Mouse (Mus musculus) MEL (cell line): ENCODE measurements around the gene Olfr373. TPM values are rescaled to one million over a fixed set of nuclear protein-coding genes. Genes with fewer than 3 reads are reported as not detected.
A peak's percentile ranks its signal among the peaks of the same experiment; 100 is the strongest.

Source experiments
- DNase-seq: peaks from one replicate; pipeline ENCODE4 v3.0.0; 2011; ENCODE audit warnings: low read depth, low spot score
- H3K27ac ChIP-seq: 2 replicates; pipeline ENCODE4 v1.5.1; 2012; ENCODE audit warnings: low read depth, mild to moderate bottlenecking, control low read depth, low read length, moderate library complexity; ENCODE audit not compliant: control insufficient read depth
- H3K27me3 ChIP-seq, 2 experiments: fragments of 150-350 bp in 1 of 2; sonication (generic) in 1 of 2; 2 replicates each; pipeline ENCODE4 v1.6.1; 2012; ENCODE audit warnings: low read length in 2 of 2, mild to moderate bottlenecking in 2 of 2, improper control_type of control experiment in 1 of 2, moderate library complexity in 1 of 2; ENCODE audit not compliant: insufficient read depth in 2 of 2, control insufficient read depth in 1 of 2
- H3K36me3 ChIP-seq, 2 experiments: 2 replicates each; pipeline ENCODE4 v1.6.1; 2012 to 2014; ENCODE audit warnings: low read length in 2 of 2, improper control_type of control experiment in 1 of 2, inconsistent platforms in 1 of 2, mild to moderate bottlenecking in 1 of 2; ENCODE audit not compliant: insufficient read depth in 2 of 2, control insufficient read depth in 1 of 2
- H3K4me1 ChIP-seq, 2 experiments: fragments of 150-350 bp in 1 of 2; sonication (generic) in 1 of 2; 2 replicates each; pipeline ENCODE4 v1.6.1; 2012; ENCODE audit warnings: low read length in 2 of 2, improper control_type of control experiment in 1 of 2, mild to moderate bottlenecking in 1 of 2; ENCODE audit not compliant: insufficient read depth in 2 of 2, control insufficient read depth in 1 of 2
- H3K4me3 ChIP-seq, 2 experiments: fragments of 150-350 bp in 1 of 2; sonication (generic) in 1 of 2; 2 replicates each; pipeline ENCODE4 v1.5.1; 2012; ENCODE audit warnings: low read depth in 2 of 2, low read length in 2 of 2, mild to moderate bottlenecking in 2 of 2, moderate library complexity in 2 of 2, control low read depth in 1 of 2, improper control_type of control experiment in 1 of 2; ENCODE audit not compliant: control insufficient read depth in 1 of 2, insufficient read depth in 1 of 2
- H3K79me2 ChIP-seq: 2 replicates; pipeline ENCODE4 v1.6.1; 2012; ENCODE audit warnings: mild to moderate bottlenecking, low read length, moderate library complexity; ENCODE audit not compliant: control insufficient read depth, poor library complexity, insufficient read depth
- H3K9ac ChIP-seq: 2 replicates; pipeline ENCODE4 v1.6.1; 2012; ENCODE audit warnings: low read depth, mild to moderate bottlenecking, control low read depth, low read length, moderate library complexity; ENCODE audit not compliant: control insufficient read depth, poor library complexity, severe bottlenecking
- H3K9me3 ChIP-seq: fragments of 150-350 bp; sonication (generic); replicated peaks from 2 replicates; pipeline ENCODE4 v1.6.1; 2012; ENCODE audit warnings: mild to moderate bottlenecking, low read length, improper control_type of control experiment, moderate library complexity; ENCODE audit not compliant: insufficient read depth
- BHLHE40 ChIP-seq: IDR thresholded peaks from 2 replicates; pipeline ENCODE4 v1.6.1; 2012; ENCODE audit warnings: low read depth, mild to moderate bottlenecking, inconsistent platforms, low read length, improper control_type of control experiment, borderline replicate concordance
- CHD1 ChIP-seq: IDR thresholded peaks from 2 replicates; pipeline ENCODE4 v1.6.1; 2012; ENCODE audit warnings: low read depth, mild to moderate bottlenecking, inconsistent platforms, low read length, improper control_type of control experiment
- CTCF ChIP-seq, 3 experiments: IDR thresholded peaks in 2 of 3; conservative IDR thresholded peaks in 1 of 3; 2 replicates each; pipeline ENCODE4 v1.5.1; 2011 to 2012; ENCODE audit warnings: low read length in 3 of 3, low read depth in 2 of 3, mild to moderate bottlenecking in 2 of 3, improper control_type of control experiment in 1 of 3, inconsistent platforms in 1 of 3, mixed read lengths in 1 of 3, moderate library complexity in 1 of 3; ENCODE audit not compliant: control insufficient read depth in 1 of 3, insufficient read depth in 1 of 3, poor library complexity in 1 of 3, severe bottlenecking in 1 of 3
- EP300 ChIP-seq, 2 experiments: IDR thresholded peaks; 2 replicates each; pipeline ENCODE4 v1.6.1; 2011; ENCODE audit warnings: improper control_type of control experiment in 2 of 2, low read length in 2 of 2, low read depth in 1 of 2, mild to moderate bottlenecking in 1 of 2
- ETS1 ChIP-seq: IDR thresholded peaks from 2 replicates; pipeline ENCODE4 v1.6.1; 2012; ENCODE audit warnings: low read depth, mild to moderate bottlenecking, inconsistent platforms, low read length, improper control_type of control experiment, moderate library complexity
- GATA1 ChIP-seq: IDR thresholded peaks from 2 replicates; pipeline ENCODE4 v1.6.1; 2011; ENCODE audit warnings: low read depth, low read length, improper control_type of control experiment
- MAFK ChIP-seq: IDR thresholded peaks from 2 replicates; pipeline ENCODE4 v1.6.1; 2011; ENCODE audit warnings: low read depth, mild to moderate bottlenecking, low read length, improper control_type of control experiment, borderline replicate concordance
- MAX ChIP-seq: IDR thresholded peaks from 2 replicates; pipeline ENCODE4 v1.6.1; 2011; ENCODE audit warnings: low read length, improper control_type of control experiment
- MAZ ChIP-seq: IDR thresholded peaks from 2 replicates; pipeline ENCODE4 v1.6.1; 2012; ENCODE audit warnings: low read depth, mild to moderate bottlenecking, inconsistent platforms, low read length, improper control_type of control experiment
- NELFE ChIP-seq: IDR thresholded peaks from 2 replicates; pipeline ENCODE4 v1.6.1; 2011; ENCODE audit warnings: low read depth, low read length, improper control_type of control experiment
- RAD21 ChIP-seq: IDR thresholded peaks from 2 replicates; pipeline ENCODE4 v1.6.1; 2011; ENCODE audit warnings: mild to moderate bottlenecking, low read depth, low read length, improper control_type of control experiment
- RCOR1 ChIP-seq: IDR thresholded peaks from 2 replicates; pipeline ENCODE4 v1.6.1; 2012; ENCODE audit warnings: low read depth, mild to moderate bottlenecking, inconsistent platforms, low read length, improper control_type of control experiment
- SMC3 ChIP-seq: IDR thresholded peaks from 2 replicates; pipeline ENCODE4 v1.6.1; 2011; ENCODE audit warnings: low read depth, low read length, improper control_type of control experiment
- TBP ChIP-seq: IDR thresholded peaks from 2 replicates; pipeline ENCODE4 v1.8.0; 2011; ENCODE audit warnings: low read depth, low read length, improper control_type of control experiment
- TCF12 ChIP-seq: IDR thresholded peaks from 2 replicates; pipeline ENCODE4 v1.6.1; 2014; ENCODE audit warnings: low read depth, mild to moderate bottlenecking, inconsistent platforms, low read length, improper control_type of control experiment, moderate library complexity
- UBTF ChIP-seq: IDR thresholded peaks from 2 replicates; pipeline ENCODE4 v1.6.1; 2012; ENCODE audit warnings: low read depth, mild to moderate bottlenecking, inconsistent platforms, low read length, improper control_type of control experiment, moderate library complexity, borderline replicate concordance; ENCODE audit not compliant: insufficient read depth
- USF2 ChIP-seq, 2 experiments: IDR thresholded peaks; 2 replicates each; pipeline ENCODE4 v1.6.1; 2011 to 2012; ENCODE audit warnings: improper control_type of control experiment in 2 of 2, low read length in 2 of 2, borderline replicate concordance in 1 of 2, inconsistent platforms in 1 of 2, low read depth in 1 of 2, mild to moderate bottlenecking in 1 of 2; ENCODE audit not compliant: insufficient read depth in 1 of 2
- ZC3H11A ChIP-seq: IDR thresholded peaks from 2 replicates; pipeline ENCODE4 v1.6.1; 2012; ENCODE audit warnings: low read depth, mild to moderate bottlenecking, inconsistent platforms, low read length, improper control_type of control experiment
- ZMIZ1 ChIP-seq: IDR thresholded peaks from 2 replicates; pipeline ENCODE4 v1.6.1; 2012; ENCODE audit warnings: low read depth, mild to moderate bottlenecking, inconsistent platforms, low read length, improper control_type of control experiment, moderate library complexity
- polyA plus RNA-seq, 2 experiments: library from polyadenylated mRNA; stranded (reverse) in 1 of 2; unstranded in 1 of 2; fragments of >175 nt in 1 of 2; fragments of >200 nt in 1 of 2; gene quantifications; 2 replicates each; pipeline versions ENCODE4 v1.2.1 to v1.2.4; 2012; ENCODE audit warnings: low replicate concordance in 2 of 2, low read depth in 1 of 2; ENCODE audit not compliant: insufficient read length in 2 of 2, insufficient read depth in 1 of 2, missing spikeins in 1 of 2
- total RNA-seq: library from RNA; depleted of rRNA; stranded (reverse); fragments of 300-350 nt; gene quantifications from 2 replicates; pipeline ENCODE4 v1.2.3, GENCODE M21; 2012

Olfr373 gene
- total and polyA plus RNA-seq, 3 experiments, result 0.04 to 1.0 TPM; not detected in 1

DNA sequence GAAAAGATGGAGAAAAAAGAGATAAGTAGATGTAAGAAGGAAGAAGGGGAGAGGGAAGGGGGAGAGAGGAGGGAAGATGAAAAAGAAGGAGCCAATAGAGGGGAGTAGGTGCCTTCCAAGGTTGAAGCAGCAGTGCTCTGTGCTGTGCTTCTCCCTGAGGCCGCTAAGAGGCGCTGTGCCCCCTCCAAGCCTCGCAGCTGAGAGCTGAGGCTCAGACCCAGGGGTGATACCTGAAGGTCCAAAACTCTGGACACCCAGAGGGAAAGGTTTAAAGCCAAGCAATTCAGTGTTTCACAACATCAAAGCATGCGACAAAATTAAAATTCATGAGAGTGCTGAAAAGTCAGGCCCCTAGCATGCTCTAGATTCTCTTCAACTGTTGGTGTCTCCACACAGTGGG lies 22.2 kb downstream of the Olfr373 start:
- H3K9ac ChIP-seq, result no peak overlapping the region
- TF ChIP-seq RCOR1, result no peak
- no peak for TF ChIP-seq UBTF
- peak; percentile 32 for TF ChIP-seq RAD21
- 0 out of 2 replicates have a peak, but pooled peaks have one; percentile 14 for TF ChIP-seq ZC3H11A
- TF ChIP-seq CTCF (IDR thresholded peaks at IDR 0.05 in 2 of 3, conservative IDR thresholded peaks at IDR 0.05 in 1 of 3; ENCODE audit: control insufficient read depth in 1 of 3, insufficient read depth in 1 of 3, low read depth in 2 of 3, low read length in 3 of 3, poor library complexity in 1 of 3, severe bottlenecking in 1 of 3), result peak; percentile 38 to 53 (median 39)
- TF ChIP-seq SMC3, result no peak; the same call in 1 of the 2 replicates
- peaks cover 0 to 1% of the 10 kb centered on the region in 2 experiments; a peak in 1 of 4 replicates for H3K27me3 ChIP-seq
- DNase-seq, result no peak
- no peak overlapping the region for H3K4me3 ChIP-seq
- H3K79me2 ChIP-seq, result no peaks in the 10 kb centered on the region
- H3K9me3 ChIP-seq, result no peaks in the 10 kb centered on the region
- no peaks in the 10 kb centered on the region for H3K4me1 ChIP-seq
- no peak overlapping the region for H3K27ac ChIP-seq
- H3K36me3 ChIP-seq, result no peaks in the 10 kb centered on the region

DNA sequence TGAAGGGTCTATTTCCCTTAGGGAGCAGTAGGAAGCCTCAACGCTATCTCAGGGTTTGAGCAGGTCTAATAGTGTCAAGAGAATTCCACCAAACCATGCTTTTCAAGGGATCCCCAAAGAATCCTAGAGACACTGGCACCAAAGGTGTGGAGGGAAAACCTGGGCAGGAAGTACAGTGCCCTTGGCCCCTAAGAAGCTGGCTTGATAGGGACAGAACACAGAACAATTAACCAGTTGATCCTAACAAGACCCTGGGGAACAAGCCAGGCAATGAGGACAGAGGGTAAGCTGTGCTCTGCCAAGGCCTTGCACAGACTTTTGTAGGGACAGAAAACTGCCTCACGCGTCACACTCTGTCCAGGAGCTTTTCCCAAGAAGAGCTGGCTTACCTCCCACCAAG lies 23.8 kb downstream of the Olfr373 start, which contains the start of gene Olfr374:
Gene Olfr374 (plus strand): TSS at position 301 of the 400 bp plus-strand sequence.
- Histone ChIP-seq H3K9me3 (no peaks in the 10 kb centered on the region), H3K4me3 (no peak within 1 kb of the TSS), H3K79me2 (no peaks in the 10 kb centered on the region), H3K4me1 (peaks cover 0 to 2% of the 10 kb centered on the region in 2 experiments; a peak in 1 of 4 replicates), H3K27me3 (peaks cover 0 to 1% of the 10 kb centered on the region in 2 experiments; a peak in 1 of 4 replicates), H3K36me3 (no peaks in the 10 kb centered on the region), H3K27ac (no peak within 1 kb of the TSS), H3K9ac (no peak within 1 kb of the TSS)
- DNase-seq, result no peak
- TF ChIP-seq RCOR1, result no peak
- TF ChIP-seq CHD1, result no peak
- no peak for TF ChIP-seq ETS1
- no peak for TF ChIP-seq EP300 (IDR thresholded peaks at IDR 0.05; ENCODE audit: low read depth in 1 of 2, low read length in 2 of 2)
- TF ChIP-seq GATA1, result no peak
- no peak for TF ChIP-seq BHLHE40
- no peak for TF ChIP-seq TCF12
- no peak for TF ChIP-seq MAX
- TF ChIP-seq MAZ, result no peak
- TF ChIP-seq NELFE, result no peak
- TF ChIP-seq TBP, result no peak
- TF ChIP-seq ZC3H11A, result no peak
- TF ChIP-seq USF2 (IDR thresholded peaks at IDR 0.05; ENCODE audit: borderline replicate concordance in 1 of 2, insufficient read depth in 1 of 2, low read depth in 1 of 2, low read length in 2 of 2), result no peak
- no peak for TF ChIP-seq MAFK
- no peak for TF ChIP-seq ZMIZ1
